Mouse (Mus musculus) frontal cortex, postnatal 10 days (tissue): ENCODE measurements around the gene Ibsp.

Experiments used
- DNase-seq, 2 experiments: peaks; one replicate each; pipeline ENCODE4 v3.0.0; 2022; ENCODE audit warnings: low spot score in 2 of 2, mixed read lengths in 1 of 2

Ibsp gene

GRCm38 (mm10) chr5:104298994-104299393 is at the start of gene Ibsp:
Gene Ibsp (plus strand): TSS chr5:104299171.
- DNase-seq, result peak in 1 of 2 experiments; percentile 13

- no peak for DNase-seq
Measured at GRCm38 (mm10) chr5:104251811-104252210, 47.2 kb upstream of the Ibsp start.

DNA sequence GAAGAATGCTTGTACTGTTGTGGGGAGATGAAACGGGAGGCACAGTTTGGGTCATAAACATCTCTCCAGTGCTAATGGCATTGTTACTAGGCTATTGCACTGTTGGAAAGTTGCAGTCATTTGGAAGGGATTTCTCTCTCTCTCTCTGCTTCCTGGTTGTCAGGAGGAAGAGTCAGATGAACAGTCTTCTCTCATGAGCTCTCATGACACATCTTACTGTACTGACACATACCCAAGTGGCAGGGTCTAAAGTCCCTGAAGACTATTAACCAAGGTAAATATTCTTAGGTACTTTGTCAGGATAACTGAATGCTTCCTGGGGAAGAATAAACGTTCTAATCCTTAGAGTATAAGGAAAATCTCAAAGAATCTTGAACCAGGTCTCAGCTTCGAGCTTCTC is 42.4 kb upstream of the Ibsp start:
- DNase-seq, result no peak

- no peak for DNase-seq
Measured at GRCm38 (mm10) chr5:104261908-104262461, 37.0 kb upstream of the Ibsp start.

GRCm38 (mm10) chr5:104263014-104263776 is 35.8 kb upstream of the Ibsp start:
- no peak for DNase-seq

DNA sequence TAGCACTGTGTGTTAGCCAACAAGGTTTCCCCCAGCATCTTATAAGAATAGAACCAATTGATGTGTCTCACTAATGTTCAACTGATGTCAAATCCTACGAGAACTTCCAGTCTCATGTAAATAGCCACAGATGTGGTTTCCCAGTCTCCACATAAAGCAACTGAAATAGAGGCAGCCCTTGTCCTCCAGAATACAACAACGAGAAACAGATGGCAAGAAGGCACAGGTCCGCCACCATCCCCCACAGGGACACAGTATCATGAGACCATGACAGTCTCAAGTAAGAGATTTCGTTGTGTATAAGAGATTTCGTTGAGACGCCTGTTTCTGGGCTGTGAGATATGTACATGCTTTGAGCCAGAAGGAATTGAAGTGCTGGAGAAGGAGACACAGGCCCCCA is 4.8 kb upstream of the Ibsp start:
- no peak for DNase-seq

GRCm38 (mm10) chr5:104314073-104314472 is 15.1 kb downstream of the Ibsp start:
- DNase-seq, result no peak

GRCm38 (mm10) chr5:104325029-104325428 is 26.1 kb downstream of the Ibsp start, which contains the start of gene Mepe:
Gene Mepe (plus strand): TSS chr5:104325329.
- DNase-seq, result no peak

- no peak for DNase-seq
Measured at GRCm38 (mm10) chr5:104326884-104327283, 27.9 kb downstream of the Ibsp start.

GRCm38 (mm10) chr5:104327389-104327788 is 28.4 kb downstream of the Ibsp start:
- no peak for DNase-seq

GRCm38 (mm10) chr5:104327876-104328275 is 28.9 kb downstream of the Ibsp start:
- no peak for DNase-seq

- no peak for DNase-seq
Measured at GRCm38 (mm10) chr5:104328317-104328850, 29.4 kb downstream of the Ibsp start.

- no peak for DNase-seq
Measured at GRCm38 (mm10) chr5:104329381-104329780, 30.4 kb downstream of the Ibsp start.

- no peak for DNase-seq
Measured at GRCm38 (mm10) chr5:104330088-104330487, 31.1 kb downstream of the Ibsp start.

DNA sequence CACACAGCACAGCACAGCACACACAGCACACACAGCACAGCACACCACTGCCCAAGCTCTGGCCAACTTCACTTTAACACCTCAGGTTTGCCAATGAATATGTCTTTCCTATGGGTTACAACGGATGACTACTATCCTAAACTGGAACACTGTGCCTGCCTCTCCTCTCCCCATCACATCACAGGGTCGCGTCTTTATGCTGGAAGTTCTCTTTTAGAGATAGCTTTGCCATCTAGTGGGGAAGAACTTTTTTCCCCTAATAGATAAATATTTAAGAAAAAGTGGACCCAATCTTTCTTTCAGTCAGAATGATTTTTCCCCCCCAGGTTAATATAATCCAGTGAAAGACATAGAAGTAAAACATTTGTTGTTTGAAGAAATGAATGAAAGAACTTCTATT is 33.3 kb downstream of the Ibsp start:
- no peak for DNase-seq

- DNase-seq, result peak in 1 of 2 experiments; percentile 60
Measured at GRCm38 (mm10) chr5:104333231-104333640, 34.3 kb downstream of the Ibsp start.

GRCm38 (mm10) chr5:104333643-104334042 is 34.7 kb downstream of the Ibsp start:
- no peak for DNase-seq

GRCm38 (mm10) chr5:104334516-104334915 is 35.5 kb downstream of the Ibsp start:
- DNase-seq, result no peak

DNA sequence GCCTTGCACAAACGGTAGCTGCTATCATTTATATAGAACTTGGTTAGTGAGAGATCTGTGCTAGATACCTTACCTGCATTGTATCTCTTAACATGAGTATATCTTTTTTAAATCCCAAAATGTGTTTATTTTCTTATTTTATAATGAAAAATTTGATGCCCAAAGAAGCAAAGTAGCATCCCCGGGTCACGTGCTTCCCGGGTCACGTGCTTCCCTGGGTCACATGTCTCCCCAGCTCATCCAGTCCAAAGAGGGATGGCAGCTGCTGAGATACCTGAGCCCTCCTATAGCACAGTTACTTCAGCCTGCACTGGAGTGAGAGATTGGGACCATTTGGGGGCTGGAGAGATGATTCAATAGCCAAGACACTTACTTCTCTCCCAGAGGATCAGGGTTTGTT is 37.0 kb downstream of the Ibsp start:
- no peak for DNase-seq

DNA sequence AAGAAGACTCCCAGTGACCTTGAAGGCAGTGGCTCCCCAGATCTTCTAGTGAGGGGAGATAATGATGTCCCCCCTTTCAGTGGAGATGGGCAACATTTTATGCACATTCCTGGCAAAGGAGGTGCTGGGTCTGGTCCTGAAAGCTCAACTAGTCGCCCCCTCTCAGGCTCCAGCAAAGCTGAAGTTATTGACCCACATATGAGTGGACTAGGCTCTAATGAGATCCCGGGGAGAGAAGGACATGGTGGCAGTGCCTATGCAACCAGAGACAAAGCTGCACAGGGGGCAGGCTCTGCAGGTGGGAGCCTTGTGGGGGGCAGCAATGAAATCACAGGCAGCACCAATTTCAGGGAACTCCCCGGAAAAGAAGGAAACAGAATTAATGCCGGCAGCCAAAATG is 38.5 kb downstream of the Ibsp start:
- no peak for DNase-seq

- no peak for DNase-seq
Measured at GRCm38 (mm10) chr5:104339009-104339408, 40.0 kb downstream of the Ibsp start.

GRCm38 (mm10) chr5:104339706-104340512 is 40.9 kb downstream of the Ibsp start:
- DNase-seq, result peak in 1 of 2 experiments; percentile 35
